Mouse (Mus musculus): ENCODE data around the gene Morn4.

Gene Morn4

GRCm38 (mm10) chr19:42086166-42086565 is at the start of gene Morn4:
Gene Morn4, minus strand, starts transcription at chr19:42086357.
- peak; percentile 87 to 92 for DNase-seq (ENCODE audit: low spot score in 2 of 2)

- DNase-seq (ENCODE audit: low spot score in 2 of 2): no peak
Observed at GRCm38 (mm10) chr19:42135070-42135469, 48.9 kb upstream of the Morn4 start.

GRCm38 (mm10) chr19:42131101-42131500 is 44.9 kb upstream of the Morn4 start:
- no peak for DNase-seq (ENCODE audit: low spot score in 2 of 2)

GRCm38 (mm10) chr19:42130294-42130606 is 44.1 kb upstream of the Morn4 start:
- DNase-seq (ENCODE audit: low spot score in 2 of 2): no peak

- DNase-seq (ENCODE audit: low spot score in 2 of 2): no peak
Observed at GRCm38 (mm10) chr19:42129509-42130293, 43.5 kb upstream of the Morn4 start.

- peak; percentile 86 to 89 for DNase-seq (ENCODE audit: low spot score in 2 of 2)
Observed at GRCm38 (mm10) chr19:42128787-42129508, 42.8 kb upstream of the Morn4 start, which contains the start of gene Avpi1. Gene Avpi1, minus strand, starts transcription at chr19:42129059.

- no peak for DNase-seq (ENCODE audit: low spot score in 2 of 2)
Observed at GRCm38 (mm10) chr19:42128052-42128740, 42.0 kb upstream of the Morn4 start.

- no peak for DNase-seq (ENCODE audit: low spot score in 2 of 2)
Observed at GRCm38 (mm10) chr19:42127024-42127423, 40.9 kb upstream of the Morn4 start.

GRCm38 (mm10) chr19:42126219-42126605 is 40.1 kb upstream of the Morn4 start:
- no peak for DNase-seq (ENCODE audit: low spot score in 2 of 2)

GRCm38 (mm10) chr19:42125501-42126218 is 39.5 kb upstream of the Morn4 start:
- DNase-seq (ENCODE audit: low spot score in 2 of 2): no peak

- peak in 1 of 2 experiments; percentile 38 for DNase-seq (ENCODE audit: low spot score in 2 of 2)
Observed at GRCm38 (mm10) chr19:42124684-42125083, 38.5 kb upstream of the Morn4 start.

GRCm38 (mm10) chr19:42120451-42120850 is 34.3 kb upstream of the Morn4 start:
- DNase-seq (ENCODE audit: low spot score in 2 of 2): no peak

- no peak for DNase-seq (ENCODE audit: low spot score in 2 of 2)
Observed at GRCm38 (mm10) chr19:42118596-42118995, 32.4 kb upstream of the Morn4 start.

GRCm38 (mm10) chr19:42118142-42118541 is 32.0 kb upstream of the Morn4 start:
- no peak for DNase-seq (ENCODE audit: low spot score in 2 of 2)

- DNase-seq (ENCODE audit: low spot score in 2 of 2): no peak
Observed at GRCm38 (mm10) chr19:42115783-42116335, 29.7 kb upstream of the Morn4 start.

GRCm38 (mm10) chr19:42104681-42105080 is 18.5 kb upstream of the Morn4 start:
- no peak for DNase-seq (ENCODE audit: low spot score in 2 of 2)

GRCm38 (mm10) chr19:42099406-42099805 is 13.2 kb upstream of the Morn4 start:
- no peak for DNase-seq (ENCODE audit: low spot score in 2 of 2)

- no peak for DNase-seq (ENCODE audit: low spot score in 2 of 2)
Observed at GRCm38 (mm10) chr19:42090637-42091141, 4.5 kb upstream of the Morn4 start.

- peak; percentile 90 to 96 for DNase-seq (ENCODE audit: low spot score in 2 of 2)
Observed at GRCm38 (mm10) chr19:42089748-42090595, 3.8 kb upstream of the Morn4 start, which contains the start of gene Pi4k2a. Gene Pi4k2a, plus strand, starts transcription at chr19:42090470.

- DNase-seq (ENCODE audit: low spot score in 2 of 2): peak in 1 of 2 experiments; percentile 45
Observed at GRCm38 (mm10) chr19:42089103-42089747, 3.1 kb upstream of the Morn4 start.

All from cerebellum, postnatal 4 days (tissue).